Mouse (Mus musculus) thymus, postnatal 10 days (tissue): Measurements from ENCODE around the gene Rccd1.
"Not testable (repeated sequence)": the region's sequence is repeated elsewhere in the genome, so short reads cannot be mapped to it uniquely, and the experiment has no call there.

Source experiments
- DNase-seq, 2 experiments: peaks; one replicate each; pipeline ENCODE4 v3.0.0; 2021; ENCODE audit warnings: low spot score in 2 of 2

Gene Rccd1

GRCm38 (mm10) chr7:80346173-80346572 lies 21.9 kb upstream of the Rccd1 start:
- no peak for DNase-seq

GRCm38 (mm10) chr7:80343270-80344018 lies 19.2 kb upstream of the Rccd1 start:
- DNase-seq = no peak

GRCm38 (mm10) chr7:80342858-80343257 lies 18.6 kb upstream of the Rccd1 start, which contains the start of gene Hddc3:
Hddc3 (plus strand) TSS chr7:80343104.
- DNase-seq = peak; percentile 88 to 97

- DNase-seq = no peak
These were observed 17.5 kb upstream of the Rccd1 start for GRCm38 (mm10) chr7:80341793-80342192.

- DNase-seq = peak; percentile 71 to 75
These were observed 16.5 kb upstream of the Rccd1 start, which contains the start of gene Unc45a for GRCm38 (mm10) chr7:80340793-80341192. Unc45a (minus strand) TSS chr7:80341005.

GRCm38 (mm10) chr7:80339793-80340628 lies 15.8 kb upstream of the Rccd1 start:
- peak; percentile 96 to 99 for DNase-seq

- peak in 1 of 2 experiments; percentile 27 for DNase-seq
These were observed 15.1 kb upstream of the Rccd1 start for GRCm38 (mm10) chr7:80339371-80339770.

- DNase-seq = no peak
These were observed 12.7 kb upstream of the Rccd1 start for GRCm38 (mm10) chr7:80336932-80337331.

- DNase-seq = no peak
These were observed 10.6 kb upstream of the Rccd1 start for GRCm38 (mm10) chr7:80334848-80335247.

GRCm38 (mm10) chr7:80331433-80331832 lies 7.2 kb upstream of the Rccd1 start:
- DNase-seq = no peak

GRCm38 (mm10) chr7:80330278-80330677 lies 6.0 kb upstream of the Rccd1 start:
- DNase-seq = no peak

- no peak for DNase-seq
These were observed 1.8 kb upstream of the Rccd1 start for GRCm38 (mm10) chr7:80326076-80326475.

GRCm38 (mm10) chr7:80325292-80325868 lies 1.1 kb upstream of the Rccd1 start:
- no peak for DNase-seq

GRCm38 (mm10) chr7:80324816-80325119 lies 514 bp upstream of the Rccd1 start:
- not testable (repeated sequence) for DNase-seq

GRCm38 (mm10) chr7:80323336-80323735 lies 918 bp downstream of the Rccd1 start:
- no peak for DNase-seq

GRCm38 (mm10) chr7:80319846-80320496 lies 4.3 kb downstream of the Rccd1 start:
- DNase-seq = no peak

- no peak for DNase-seq
These were observed 5.6 kb downstream of the Rccd1 start for GRCm38 (mm10) chr7:80318670-80319069.

- no peak for DNase-seq
These were observed 6.7 kb downstream of the Rccd1 start for GRCm38 (mm10) chr7:80317439-80318115.

GRCm38 (mm10) chr7:80315733-80316132 lies 8.5 kb downstream of the Rccd1 start:
- no peak for DNase-seq

GRCm38 (mm10) chr7:80310771-80311170 lies 13.5 kb downstream of the Rccd1 start:
- no peak for DNase-seq

GRCm38 (mm10) chr7:80307766-80308165 lies 16.5 kb downstream of the Rccd1 start:
- no peak for DNase-seq
